Mouse (Mus musculus) limb, embryonic 10.5 days (tissue): ENCODE data around the gene Cfap97d1. TPM values are rescaled to one million over a fixed set of nuclear protein-coding genes. Genes with fewer than 3 reads are reported as not detected.
A peak's percentile ranks its signal among the peaks of the same experiment; 100 is the strongest.

Source experiments
- DNase-seq: peaks from one replicate; pipeline ENCODE4 v3.0.0-alpha.2; 2017; ENCODE audit warnings: low spot score
- H3K27ac ChIP-seq: fragments of 300-500 bp; sonication (generic); 2 replicates; pipeline ENCODE4 v1.5.1; 2016; ENCODE audit warnings: mild to moderate bottlenecking
- H3K27me3 ChIP-seq: fragments of 300-500 bp; sonication (generic); 2 replicates; pipeline ENCODE4 v1.6.1; 2016; ENCODE audit warnings: low read depth, mild to moderate bottlenecking; ENCODE audit not compliant: poor library complexity, severe bottlenecking
- H3K36me3 ChIP-seq: fragments of 300-500 bp; sonication (generic); 2 replicates; pipeline ENCODE4 v1.6.1; 2016; ENCODE audit warnings: mild to moderate bottlenecking, moderate library complexity
- H3K4me1 ChIP-seq: fragments of 300-500 bp; sonication (generic); 2 replicates; pipeline ENCODE4 v1.6.1; 2016
- H3K4me3 ChIP-seq: fragments of 300-500 bp; sonication (generic); 2 replicates; pipeline ENCODE4 v1.5.1; 2016; ENCODE audit warnings: mild to moderate bottlenecking, moderate library complexity
- H3K9me3 ChIP-seq: fragments of 300-500 bp; sonication (generic); replicated peaks from 2 replicates; pipeline ENCODE4 v1.6.1; 2016; ENCODE audit warnings: mild to moderate bottlenecking
- WGBS: fragments of 180-500 bp; shearing (Covaris S2); methylation state at CpG from one replicate; pipeline ENCODE4 v1.1.7; 2016; 5-methylcytosine and 5-hydroxymethylcytosine counted together
- polyA plus RNA-seq: library from polyadenylated mRNA; unstranded; fragments of >200 nt; fragmentation: Nextera tagmentation; extraction: Ambion mirVana; gene quantifications from 2 replicates; pipeline ENCODE4 v1.2.1, GENCODE M21; 2016

Gene Cfap97d1
- polyA plus RNA-seq, 1 experiment from 2014 or later = not detected

DNA sequence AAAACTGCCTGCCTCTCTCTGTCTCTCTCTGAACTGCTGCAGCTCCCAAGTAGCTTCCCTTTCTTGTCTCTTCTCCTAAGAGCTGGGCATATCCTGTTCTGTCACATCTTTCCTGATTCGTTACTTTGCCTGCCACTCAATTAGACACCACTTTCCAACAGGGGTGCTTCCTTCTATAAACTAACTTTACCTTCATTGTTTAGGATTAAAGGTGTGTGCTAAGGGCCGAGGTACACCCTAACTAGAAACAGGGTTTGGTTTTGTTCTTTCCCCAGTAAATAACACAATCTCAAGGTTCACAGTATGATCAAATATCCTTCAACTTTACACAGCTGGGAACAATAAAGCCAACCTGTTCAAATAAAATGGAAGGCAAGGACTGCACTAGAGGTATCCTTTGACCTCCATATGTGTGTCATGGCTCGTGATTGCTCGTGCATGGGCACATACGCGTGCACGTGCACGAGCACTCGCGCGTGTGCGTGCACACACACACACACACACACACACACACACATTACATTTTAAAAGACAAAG is 49.0 kb downstream of the Cfap97d1 start:
- Histone ChIP-seq H3K4me3 (no peak overlapping the region), H3K9me3 (no peaks in the 10 kb centered on the region), H3K27me3 (0 out of 2 replicates have a peak, but pooled peaks cover 7% of the 10 kb centered on the region), H3K4me1 (0 out of 2 replicates have a peak, but pooled peaks cover under 1% of the 10 kb centered on the region), H3K27ac (no peak overlapping the region), H3K36me3 (no peaks in the 10 kb centered on the region)
- no peak for DNase-seq
- 90% methylated on average over 12 of the region's 12 CpGs for WGBS

DNA sequence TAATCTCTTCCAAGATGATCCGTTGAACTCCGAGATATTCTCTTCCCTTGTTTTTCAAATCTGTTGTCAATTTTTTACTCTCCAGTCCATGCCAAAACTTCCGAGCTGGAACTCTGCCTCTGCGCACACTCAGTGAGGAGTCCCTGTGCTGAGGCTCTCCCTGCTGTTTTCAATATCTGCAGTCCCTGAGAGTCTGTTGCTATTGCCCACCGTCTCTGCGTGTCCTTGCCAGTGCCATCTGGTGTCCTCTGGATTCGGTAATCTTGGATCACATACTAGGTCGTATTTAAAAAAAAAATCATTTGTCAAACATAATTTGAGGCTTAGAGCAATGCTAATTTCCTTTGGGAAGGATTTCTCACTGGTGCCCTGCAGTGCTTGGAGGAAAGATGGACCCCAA is 50.8 kb downstream of the Cfap97d1 start:
- WGBS = 82% methylated on average over 8 of the region's 8 CpGs
- 0 out of 2 replicates have a peak, but pooled peaks cover 7% of the 10 kb centered on the region for H3K27me3 ChIP-seq

DNA sequence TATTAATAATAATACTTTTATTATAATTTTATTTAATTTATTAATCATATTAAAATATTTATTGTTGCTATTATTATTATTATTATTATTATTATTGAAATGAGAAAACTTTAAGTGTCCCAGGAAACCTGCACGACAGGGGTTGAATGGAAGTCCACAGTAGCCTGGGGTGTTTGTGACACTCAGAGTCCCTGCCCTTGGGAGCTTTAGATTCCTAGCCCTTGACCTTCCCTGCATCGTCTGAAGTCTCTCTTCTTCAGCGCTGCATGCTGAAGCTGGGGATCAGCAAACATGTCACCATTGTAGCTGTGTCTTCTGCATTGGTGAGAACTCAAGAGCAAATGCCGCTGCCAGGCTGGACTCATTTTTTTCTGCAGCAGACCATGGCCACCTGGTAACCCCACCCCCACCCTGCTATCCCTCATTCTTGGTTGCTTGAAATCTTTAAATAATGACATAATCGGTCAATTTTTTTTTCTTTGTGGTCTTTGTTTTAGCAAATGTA is 51.4 kb downstream of the Cfap97d1 start:
- WGBS = 83% methylated on average over 5 of the region's 5 CpGs
- H3K27me3 ChIP-seq = 0 out of 2 replicates have a peak, but pooled peaks cover 7% of the 10 kb centered on the region
- no peaks in the 10 kb centered on the region for H3K4me1 ChIP-seq
- no peak overlapping the region for H3K27ac ChIP-seq
- H3K4me3 ChIP-seq = no peak overlapping the region
- no peaks in the 10 kb centered on the region for H3K9me3 ChIP-seq
- DNase-seq = no peak
- H3K36me3 ChIP-seq = no peaks in the 10 kb centered on the region

More for the DNA sequence above, 50.8 kb downstream of the Cfap97d1 start:
- no peak for DNase-seq
- no peak overlapping the region for H3K4me3 ChIP-seq
- H3K36me3 ChIP-seq = no peaks in the 10 kb centered on the region
- no peak overlapping the region for H3K27ac ChIP-seq
- no peaks in the 10 kb centered on the region for H3K9me3 ChIP-seq
- no peaks in the 10 kb centered on the region for H3K4me1 ChIP-seq

DNA sequence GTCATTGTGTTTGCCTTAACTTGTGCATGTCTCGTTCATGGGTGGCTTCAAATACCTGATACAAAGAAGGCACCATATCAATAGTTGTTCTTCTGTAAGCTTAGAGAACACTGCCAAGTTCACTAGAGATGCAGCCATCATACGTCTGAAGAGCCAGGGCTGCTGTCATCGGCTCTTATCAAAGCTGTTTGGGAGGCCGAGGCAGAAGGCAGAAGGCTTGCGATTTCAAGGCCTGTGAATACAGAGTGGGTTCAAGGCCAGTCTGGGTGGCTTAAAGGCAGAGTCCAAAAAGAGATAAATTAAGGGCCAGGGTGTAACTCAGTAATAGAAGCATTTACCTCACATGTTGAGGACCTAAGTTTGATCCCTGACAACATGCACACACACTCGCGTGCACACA is 52.3 kb downstream of the Cfap97d1 start:
- Histone ChIP-seq H3K36me3 (no peaks in the 10 kb centered on the region), H3K4me1 (no peaks in the 10 kb centered on the region), H3K27ac (no peak overlapping the region), H3K9me3 (no peaks in the 10 kb centered on the region), H3K27me3 (0 out of 2 replicates have a peak, but pooled peaks cover 7% of the 10 kb centered on the region), H3K4me3 (no peak overlapping the region)
- DNase-seq = no peak
- 88% methylated on average over 7 of the region's 7 CpGs for WGBS

DNA sequence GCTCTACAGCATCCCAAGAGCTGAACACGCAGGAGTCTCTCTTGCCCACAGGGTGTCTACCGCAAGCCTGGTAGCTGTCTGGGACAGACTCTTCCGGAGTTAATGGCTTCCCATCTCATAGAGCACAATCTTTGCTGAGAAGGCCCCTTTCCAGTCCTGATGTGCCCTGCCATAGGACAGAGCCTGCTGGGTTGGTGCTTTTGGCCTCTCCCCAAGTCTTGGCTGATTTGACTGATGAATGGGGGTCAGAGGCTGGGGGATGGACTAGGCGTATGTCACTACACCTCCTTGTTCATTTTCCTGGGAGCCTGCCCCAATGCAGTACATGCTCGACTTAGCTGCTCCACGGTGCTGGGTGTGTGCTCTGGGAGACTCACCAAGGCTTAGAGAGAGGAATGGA is 53.7 kb downstream of the Cfap97d1 start:
- Histone ChIP-seq H3K27ac (no peak overlapping the region), H3K9me3 (no peaks in the 10 kb centered on the region), H3K36me3 (no peaks in the 10 kb centered on the region), H3K4me3 (no peak overlapping the region), H3K27me3 (0 out of 2 replicates have a peak, but pooled peaks cover 7% of the 10 kb centered on the region), H3K4me1 (no peaks in the 10 kb centered on the region)
- WGBS = 88% methylated on average over 6 of the region's 6 CpGs
- no peak for DNase-seq

DNA sequence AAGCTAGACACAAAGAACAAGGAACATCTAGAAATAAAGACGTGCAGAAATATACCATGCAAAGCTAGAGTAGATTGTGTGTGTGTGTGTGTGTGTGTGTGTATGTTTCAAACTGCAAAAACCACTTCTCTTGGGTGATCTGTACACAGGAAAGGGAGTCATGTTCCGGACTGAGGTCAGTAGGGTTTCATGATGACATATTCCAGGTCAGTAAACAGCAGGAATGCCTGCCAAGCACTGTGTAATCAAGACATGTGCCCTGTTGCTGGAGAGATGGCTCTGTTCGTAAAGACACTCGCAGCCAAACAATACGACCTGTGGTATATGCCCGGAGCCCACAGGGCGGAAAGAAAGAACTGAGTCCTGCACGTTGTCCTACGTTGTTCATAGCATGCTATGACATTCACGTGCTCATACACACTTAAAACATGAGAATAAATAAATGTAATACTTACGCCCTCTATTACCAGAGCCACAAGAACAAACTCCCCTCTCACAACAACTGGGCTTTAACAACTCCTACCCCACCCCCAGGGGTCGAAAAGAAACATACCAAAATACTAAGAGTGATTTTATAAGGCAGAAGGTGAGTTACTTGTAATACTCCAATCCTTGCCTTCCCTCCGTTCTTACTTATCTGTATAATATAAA is 55.5 kb downstream of the Cfap97d1 start:
- Histone ChIP-seq H3K9me3 (no peaks in the 10 kb centered on the region), H3K27me3 (0 out of 2 replicates have a peak, but pooled peaks cover 7% of the 10 kb centered on the region), H3K27ac (no peak overlapping the region), H3K4me1 (no peaks in the 10 kb centered on the region), H3K4me3 (no peak overlapping the region), H3K36me3 (no peaks in the 10 kb centered on the region)
- DNase-seq = no peak
- WGBS = 82% methylated on average over 13 of the region's 13 CpGs

DNA sequence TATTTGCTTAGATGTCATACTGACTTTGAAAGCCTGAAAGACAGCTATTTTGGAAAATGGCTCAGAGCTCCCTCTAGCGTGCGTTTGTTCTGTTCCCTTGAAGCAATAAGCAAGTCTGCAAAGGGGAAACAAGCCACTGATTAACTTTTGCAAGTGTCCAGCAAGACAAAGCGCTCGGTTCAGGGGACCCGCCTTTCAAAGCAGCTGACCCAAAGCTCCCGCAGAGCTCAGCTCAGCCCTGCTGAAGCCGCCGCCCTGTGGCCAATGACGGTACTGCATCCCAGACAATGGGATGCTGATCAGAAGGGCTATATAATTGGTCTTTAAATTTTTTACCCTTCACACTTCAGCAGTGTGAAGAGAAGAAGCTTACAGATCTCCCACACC is 56.1 kb downstream of the Cfap97d1 start:
- H3K27ac ChIP-seq = no peak overlapping the region
- no peaks in the 10 kb centered on the region for H3K4me1 ChIP-seq
- no peak overlapping the region for H3K4me3 ChIP-seq
- no peaks in the 10 kb centered on the region for H3K36me3 ChIP-seq
- 0 out of 2 replicates have a peak, but pooled peaks cover 7% of the 10 kb centered on the region for H3K27me3 ChIP-seq
- DNase-seq = peak; percentile 94
- H3K9me3 ChIP-seq = peaks cover under 1% of the 10 kb centered on the region; the same call in 1 of the 2 replicates
- under 1% methylated on average over 9 of the region's 9 CpGs for WGBS

DNA sequence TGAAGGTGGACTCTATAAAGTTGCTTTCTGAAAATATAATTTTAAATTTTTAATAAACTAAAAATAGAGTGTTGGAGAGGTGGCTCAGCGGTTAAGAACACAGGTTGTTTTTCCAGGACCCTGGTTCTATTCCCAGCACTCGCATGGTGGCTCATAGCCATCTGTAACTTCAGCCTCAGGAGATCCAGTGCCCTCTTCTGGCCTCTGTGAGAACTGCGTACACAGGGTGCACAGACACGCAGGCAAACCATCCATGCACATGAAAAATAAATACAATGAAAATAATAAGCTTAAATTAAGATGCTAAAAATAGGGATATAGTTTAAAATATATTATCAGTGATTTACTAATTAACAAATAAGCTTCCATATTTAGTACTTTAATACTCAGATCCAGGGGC is 56.6 kb downstream of the Cfap97d1 start:
- DNase-seq = no peak
- no peaks in the 10 kb centered on the region for H3K4me1 ChIP-seq
- 0 out of 2 replicates have a peak, but pooled peaks cover 7% of the 10 kb centered on the region for H3K27me3 ChIP-seq
- no peak overlapping the region for H3K4me3 ChIP-seq
- H3K36me3 ChIP-seq = peaks cover 1% of the 10 kb centered on the region; the same call in 1 of the 2 replicates
- WGBS = 70% methylated on average over 4 of the region's 4 CpGs
- peaks cover 6% of the 10 kb centered on the region; the same call in 1 of the 2 replicates for H3K9me3 ChIP-seq
- H3K27ac ChIP-seq = no peak overlapping the region

DNA sequence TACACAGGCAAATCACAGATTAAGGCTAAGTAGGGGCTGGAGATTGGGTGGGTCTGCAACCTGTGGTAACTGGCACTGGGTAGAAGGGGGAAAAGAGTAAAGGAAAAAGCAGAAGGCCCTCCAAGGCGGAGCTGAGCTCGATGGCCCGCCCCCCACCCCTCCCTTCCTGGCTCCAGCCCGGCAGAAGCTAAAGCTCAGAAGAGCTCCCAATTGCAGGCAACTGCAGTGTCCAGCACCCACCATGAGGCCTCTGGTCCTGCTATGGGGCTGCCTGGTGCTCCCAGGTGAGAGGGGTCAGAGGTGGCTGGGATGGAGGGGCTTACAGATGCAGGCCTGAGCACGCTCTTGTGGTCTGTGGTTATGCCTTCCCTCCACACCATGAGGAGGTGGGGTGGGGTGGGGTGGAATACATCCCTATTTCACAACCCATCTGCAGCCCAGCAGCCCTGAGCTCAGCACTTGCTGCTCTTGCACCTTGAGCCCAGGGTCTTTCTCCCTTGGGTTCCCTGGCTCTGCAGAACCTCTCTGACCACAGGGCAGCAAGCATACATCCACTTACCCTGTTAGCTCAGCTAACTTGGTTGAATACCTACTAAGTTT is 57.4 kb downstream of the Cfap97d1 start, which contains the start of gene Cd300lg:
Gene Cd300lg (plus strand): TSS at position 160 of the 600 bp plus-strand sequence.
- 61% methylated on average over 5 of the region's 5 CpGs for WGBS
- no peak for DNase-seq
- Histone ChIP-seq H3K27me3 (0 out of 2 replicates have a peak, but pooled peaks cover 7% of the 10 kb centered on the region), H3K27ac (no peak within 1 kb of the TSS), H3K9me3 (peaks cover 12% of the 10 kb centered on the region; the same call in 1 of the 2 replicates), H3K4me1 (no peaks in the 10 kb centered on the region), H3K36me3 (peaks cover 3% of the 10 kb centered on the region; the same call in 1 of the 2 replicates), H3K4me3 (no peak within 1 kb of the TSS)

Other genes starting within 250 kb of the Cfap97d1 start
- 37.8 and 48.3 TPM in 2 replicates for gene Etv4, start 198.9 kb upstream of the Cfap97d1 start, polyA plus RNA-seq
- 11.2 and 12.1 TPM in 2 replicates for gene Meox1, start 89.9 kb upstream of the Cfap97d1 start, polyA plus RNA-seq
- 1.6 and 1.9 TPM in 2 replicates for gene Sost, start 17.3 kb upstream of the Cfap97d1 start, polyA plus RNA-seq
- 9.2 TPM in 2 replicates for gene Dusp3, start 2.7 kb downstream of the Cfap97d1 start, polyA plus RNA-seq
- gene Mpp3, start 44.2 kb downstream of the Cfap97d1 start, polyA plus RNA-seq = 17.7 and 18.4 TPM in 2 replicates
- 0.38 and 0.45 TPM in 2 replicates for gene Cd300lg, start 57.2 kb downstream of the Cfap97d1 start, polyA plus RNA-seq
- 11.5 and 16.6 TPM in 2 replicates for gene Mpp2, start 104.2 kb downstream of the Cfap97d1 start, polyA plus RNA-seq
- not detected in 2 replicates for gene Ppy, start 117.0 kb downstream of the Cfap97d1 start, polyA plus RNA-seq
- gene Pyy, start 123.6 kb downstream of the Cfap97d1 start, polyA plus RNA-seq = not detected in 2 replicates
- 0.09 and 0.20 TPM in 2 replicates for gene Nags, start 161.2 kb downstream of the Cfap97d1 start, polyA plus RNA-seq
- 34.0 and 39.6 TPM in 2 replicates for gene Tmem101, start 172.1 kb downstream of the Cfap97d1 start, polyA plus RNA-seq
- gene Lsm12, start 201.0 kb downstream of the Cfap97d1 start, polyA plus RNA-seq = 125 and 146 TPM in 2 replicates
- 41.4 and 41.6 TPM in 2 replicates for gene G6pc3, start 205.3 kb downstream of the Cfap97d1 start, polyA plus RNA-seq
- 36.4 and 50.2 TPM in 2 replicates for gene Hdac5, start 245.9 kb downstream of the Cfap97d1 start, polyA plus RNA-seq